Mouse (Mus musculus): Measurements from ENCODE around the gene Syap1. TPM values are rescaled to one million over a fixed set of nuclear protein-coding genes. Genes with fewer than 3 reads are reported as not detected.

Gene Syap1
- 245 TPM for polyA plus RNA-seq (2014; fragmentation: Illumina TruSeq; extraction: RNeasy Lipid Tissue Mini Kit (QIAGEN cat#74804); ENCODE audit: low read depth, low replicate concordance)

DNA sequence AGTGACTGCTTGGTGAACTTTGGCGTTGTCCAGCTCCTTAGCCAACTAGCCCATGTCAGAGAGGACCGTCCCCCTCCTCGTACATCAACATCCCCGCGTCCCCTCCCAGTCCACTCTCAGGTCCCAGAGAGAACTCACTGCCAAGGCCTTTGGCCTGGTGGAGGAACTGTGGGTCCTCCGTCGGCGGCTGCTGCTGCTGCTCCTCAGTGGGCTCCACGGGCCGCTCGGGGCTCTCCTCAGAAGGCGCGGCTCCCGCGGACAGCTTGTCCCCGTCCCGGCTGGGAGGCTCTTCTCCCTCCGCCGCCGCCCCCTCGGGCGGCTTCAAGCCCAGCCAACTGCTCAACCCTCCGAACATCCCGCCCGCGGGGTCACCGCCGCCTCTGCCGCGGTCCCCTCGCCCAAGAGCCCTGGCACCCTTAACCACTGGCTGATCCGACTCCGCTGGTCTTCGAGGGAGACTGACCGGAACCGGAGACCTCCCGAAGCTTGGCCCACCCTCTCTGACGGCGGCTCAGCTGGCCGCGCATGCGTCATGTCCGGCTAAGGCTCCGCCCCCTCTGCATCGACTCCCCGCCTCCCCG is at the start of gene Syap1:
Gene Syap1 (minus strand): TSS at position 517 of the 581 bp plus-strand sequence.

GRCm38 (mm10) chrX:162900938-162901337 is 12.7 kb upstream of the Syap1 start, which contains the start of gene Ctps2:
Ctps2 (plus strand) TSS chrX:162901238.

DNA sequence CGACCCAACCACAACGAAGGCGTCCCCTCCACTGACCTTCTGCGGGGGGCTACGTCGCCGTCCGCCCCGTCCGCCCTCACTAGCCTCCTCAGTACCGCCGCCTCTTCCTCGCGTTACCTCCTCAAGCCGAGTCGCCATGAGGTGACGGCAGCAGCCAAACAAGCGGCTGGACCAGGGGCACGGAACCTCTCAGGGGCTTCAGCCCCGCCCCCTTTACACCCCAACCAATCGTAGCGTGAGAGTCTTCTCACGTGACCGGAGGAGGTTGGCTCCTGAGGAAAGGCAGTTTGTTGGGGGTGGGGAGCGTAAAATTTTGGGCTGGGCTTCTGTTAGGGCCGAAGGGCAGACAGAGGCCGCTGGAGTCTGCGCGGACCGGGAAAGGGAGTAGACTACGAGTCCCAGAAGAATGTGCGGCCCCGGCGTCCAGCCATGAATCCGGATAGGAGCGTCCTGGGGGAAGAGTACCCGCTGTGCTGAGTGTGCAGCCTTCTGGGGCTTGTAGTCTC is 59.0 kb downstream of the Syap1 start, which contains the start of gene Txlng:
Gene Txlng (minus strand): TSS at position 252 of the 506 bp plus-strand sequence.

Other genes with a start within 250 kb of the Syap1 start
- gene Reps2, start 244.8 kb downstream of the Syap1 start, polyA plus RNA-seq (2014; fragmentation: Illumina TruSeq; extraction: RNeasy Lipid Tissue Mini Kit (QIAGEN cat#74804); ENCODE audit: low read depth, low replicate concordance) = 80.2 TPM
- 309 TPM for gene Rbbp7, start 128.0 kb downstream of the Syap1 start, polyA plus RNA-seq (2014; fragmentation: Illumina TruSeq; extraction: RNeasy Lipid Tissue Mini Kit (QIAGEN cat#74804); ENCODE audit: low read depth, low replicate concordance)
- gene Txlng, start 59.0 kb downstream of the Syap1 start, polyA plus RNA-seq (2014; fragmentation: Illumina TruSeq; extraction: RNeasy Lipid Tissue Mini Kit (QIAGEN cat#74804); ENCODE audit: low read depth, low replicate concordance) = 32.8 TPM
- 120 TPM for gene Ctps2, start 12.8 kb upstream of the Syap1 start, polyA plus RNA-seq (2014; fragmentation: Illumina TruSeq; extraction: RNeasy Lipid Tissue Mini Kit (QIAGEN cat#74804); ENCODE audit: low read depth, low replicate concordance)
- 2,500 TPM for gene S100g, start 76.2 kb upstream of the Syap1 start, polyA plus RNA-seq (2014; fragmentation: Illumina TruSeq; extraction: RNeasy Lipid Tissue Mini Kit (QIAGEN cat#74804); ENCODE audit: low read depth, low replicate concordance)

All from kidney, adult 10 weeks (tissue).